Mouse (Mus musculus): ENCODE results near the gene Mical2.

GRCm38 (mm10) chr7:112426811-112427210 lies 201.2 kb downstream of the Mical2 start:
- TF ChIP-seq EP300 (IDR thresholded peaks at IDR 0.05; ENCODE audit: low read length) (no peak), CTCF (conservative IDR thresholded peaks at IDR 0.05 in 1 of 2, IDR thresholded peaks at IDR 0.05 in 1 of 2; ENCODE audit: low read depth in 2 of 2, low read length in 2 of 2) (no peak)

Measured in CH12.LX (cell line).